Mouse (Mus musculus): ENCODE measurements around the gene Gm39566. TPM values are rescaled to one million over a fixed set of nuclear protein-coding genes. Genes with fewer than 3 reads are reported as not detected.
A peak's percentile ranks its signal among the peaks of the same experiment; 100 is the strongest.

Gene Gm39566
- polyA plus RNA-seq, 1 experiment from 2014 or later: not detected

- peak; percentile 80 for ATAC-seq (ENCODE audit: low read depth)
- H3K4me3 ChIP-seq: peak overlapping the region; percentile 87
- WGBS: under 1% methylated on average over 33 of the region's 37 CpGs
Observed at GRCm38 (mm10) chr11:69766126-69766609, 48.9 kb downstream of the Gm39566 start.

DNA sequence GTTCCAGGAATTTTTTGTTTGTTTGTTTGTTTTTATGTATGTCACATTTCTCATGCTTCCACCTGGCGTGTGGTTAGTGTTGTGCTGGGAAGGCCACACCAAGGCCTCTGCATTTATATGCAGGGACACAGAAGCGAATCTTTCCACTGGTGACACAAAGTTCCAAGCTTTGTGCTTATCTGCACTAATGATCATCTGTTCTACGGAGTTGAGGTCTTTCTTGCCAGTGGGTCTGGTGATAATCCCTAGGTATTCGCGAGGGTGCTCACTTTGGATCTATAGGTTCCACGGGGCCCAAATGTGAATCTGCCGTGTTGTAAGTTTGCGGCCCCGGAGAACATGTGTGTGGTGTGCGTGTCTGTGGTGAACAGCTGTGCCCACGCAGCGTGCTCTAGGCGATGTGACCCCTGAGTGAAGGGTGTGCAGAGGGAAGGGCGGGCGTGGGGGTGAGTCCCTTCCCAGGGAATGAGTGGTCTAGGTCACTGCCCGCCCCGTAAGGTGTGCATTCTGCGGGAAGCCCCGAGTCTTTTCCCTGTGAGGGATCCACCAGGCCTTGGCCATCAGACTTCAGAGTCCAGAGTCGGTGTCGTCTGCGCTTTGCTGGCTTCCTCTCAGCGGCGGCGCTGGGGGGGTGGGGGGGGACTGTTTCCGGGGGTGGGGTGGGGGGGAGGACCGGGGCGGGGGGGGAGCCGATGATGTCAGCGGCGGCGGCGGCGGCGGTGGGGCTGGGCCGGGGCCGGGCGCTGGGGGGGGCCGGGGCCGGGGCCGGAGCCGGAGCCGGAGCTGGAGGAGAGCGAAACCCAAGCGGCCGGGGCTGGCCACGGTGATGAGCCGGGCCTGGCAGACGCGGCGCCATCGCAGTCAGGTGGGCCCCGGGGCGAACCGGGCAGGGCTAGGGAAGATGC lies 49.6 kb downstream of the Gm39566 start, which contains the start of gene Zbtb4:
Gene Zbtb4, plus strand, starts transcription at position 692 of the 905 bp plus-strand sequence.
- Histone ChIP-seq H3K9ac (peak within 1 kb of the TSS; percentile 98), H3K27me3 (no peaks in the 10 kb centered on the region), H3K4me3 (peak within 1 kb of the TSS; percentile 87), H3K27ac (replicated peaks) (peak within 1 kb of the TSS; percentile 91), H3K9me3 (no peaks in the 10 kb centered on the region), H3K36me3 (no peaks in the 10 kb centered on the region), H3K4me2 (peak within 1 kb of the TSS; percentile 60), H3K4me1 (replicated peaks) (peaks cover 39% of the 10 kb centered on the region)
- peak; percentile 70 for ATAC-seq (ENCODE audit: low read depth)
- 20% methylated on average over 41 of the region's 55 CpGs for WGBS

More at GRCm38 (mm10) chr11:69766126-69766609, 48.9 kb downstream of the Gm39566 start:
- Histone ChIP-seq H3K9me3 (no peaks in the 10 kb centered on the region), H3K36me3 (no peaks in the 10 kb centered on the region), H3K4me1 (replicated peaks) (peaks cover 32% of the 10 kb centered on the region), H3K27me3 (no peaks in the 10 kb centered on the region), H3K27ac (replicated peaks) (peak overlapping the region; percentile 91), H3K4me2 (peak overlapping the region; percentile 60), H3K9ac (peak overlapping the region; percentile 98)

DNA sequence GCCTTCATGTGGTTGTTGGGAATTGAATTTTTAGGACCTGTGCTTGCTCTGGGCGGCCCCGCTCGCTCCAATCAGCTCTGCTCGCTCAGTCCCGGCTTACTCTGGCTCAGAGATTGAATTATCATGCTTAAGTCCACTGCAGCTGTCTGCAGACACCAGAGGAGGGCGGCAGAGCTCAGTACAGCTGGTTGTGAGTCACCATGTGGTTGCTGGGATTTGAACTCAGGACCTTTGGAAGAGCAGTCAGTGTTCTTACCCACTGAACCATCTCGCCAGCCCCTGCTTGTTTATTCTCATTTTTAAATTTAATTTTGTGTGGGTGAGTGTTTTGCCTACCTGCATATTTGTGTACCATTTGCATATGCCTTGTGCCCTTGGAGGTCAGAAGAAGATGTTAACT lies 51.5 kb downstream of the Gm39566 start:
- no peaks in the 10 kb centered on the region for H3K9me3 ChIP-seq
- WGBS: 68% methylated on average over 7 of the region's 7 CpGs

GRCm38 (mm10) chr11:69761868-69762267 lies 53.2 kb downstream of the Gm39566 start, which contains the start of gene Slc35g3:
Gene Slc35g3, minus strand, starts transcription at chr11:69761968.
- 0 out of 2 replicates have a peak within 1 kb of the TSS, but pooled peaks have one; percentile 9 for H3K9ac ChIP-seq
- 81% methylated on average over 1 of the region's 1 CpGs for WGBS

More for the DNA sequence above, 51.5 kb downstream of the Gm39566 start:
- Histone ChIP-seq H3K4me2 (no peak overlapping the region), H3K4me3 (no peak overlapping the region), H3K4me1 (replicated peaks) (peaks cover 44% of the 10 kb centered on the region), H3K36me3 (no peaks in the 10 kb centered on the region), H3K9ac (no peak overlapping the region), H3K27ac (replicated peaks) (no peak overlapping the region), H3K27me3 (no peaks in the 10 kb centered on the region)
- no peak for ATAC-seq (ENCODE audit: low read depth)

More at GRCm38 (mm10) chr11:69761868-69762267, 53.2 kb downstream of the Gm39566 start, which contains the start of gene Slc35g3:
- no peaks in the 10 kb centered on the region for H3K36me3 ChIP-seq
- H3K27ac ChIP-seq (replicated peaks): peak within 1 kb of the TSS; percentile 99
- H3K27me3 ChIP-seq: no peaks in the 10 kb centered on the region
- H3K9me3 ChIP-seq: no peaks in the 10 kb centered on the region
- H3K4me1 ChIP-seq (replicated peaks): peaks cover 38% of the 10 kb centered on the region
- no peak for ATAC-seq (ENCODE audit: low read depth)
- no peak within 1 kb of the TSS for H3K4me3 ChIP-seq
- H3K4me2 ChIP-seq: no peak within 1 kb of the TSS

Other genes starting within 250 kb of the Gm39566 start
- 18.1 and 19.7 TPM in 2 replicates for gene Wrap53, start 235.0 kb downstream of the Gm39566 start, polyA plus RNA-seq (2015; fragmentation: Nextera tagmentation; extraction: Ambion mirVana)
- 76.0 and 77.6 TPM in 2 replicates for gene Trp53, start 234.9 kb downstream of the Gm39566 start, polyA plus RNA-seq (2015; fragmentation: Nextera tagmentation; extraction: Ambion mirVana)
- gene Atp1b2, start 209.4 kb downstream of the Gm39566 start, polyA plus RNA-seq (2015; fragmentation: Nextera tagmentation; extraction: Ambion mirVana): 29.5 and 30.4 TPM in 2 replicates
- not detected in 2 replicates for gene Shbg, start 197.4 kb downstream of the Gm39566 start, polyA plus RNA-seq (2015; fragmentation: Nextera tagmentation; extraction: Ambion mirVana)
- gene Sat2, start 193.3 kb downstream of the Gm39566 start, polyA plus RNA-seq (2015; fragmentation: Nextera tagmentation; extraction: Ambion mirVana): 22.6 and 27.5 TPM in 2 replicates
- gene Fxr2, start 182.3 kb downstream of the Gm39566 start, polyA plus RNA-seq (2015; fragmentation: Nextera tagmentation; extraction: Ambion mirVana): 45.3 and 55.1 TPM in 2 replicates
- not detected in 2 replicates for gene Sox15, start 160.0 kb downstream of the Gm39566 start, polyA plus RNA-seq (2015; fragmentation: Nextera tagmentation; extraction: Ambion mirVana)
- 83.2 and 92.1 TPM in 2 replicates for gene Mpdu1, start 152.7 kb downstream of the Gm39566 start, polyA plus RNA-seq (2015; fragmentation: Nextera tagmentation; extraction: Ambion mirVana)
- gene Cd68, start 149.1 kb downstream of the Gm39566 start, polyA plus RNA-seq (2015; fragmentation: Nextera tagmentation; extraction: Ambion mirVana): 9.8 and 11.3 TPM in 2 replicates
- gene Eif4a1, start 142.9 kb downstream of the Gm39566 start, polyA plus RNA-seq (2015; fragmentation: Nextera tagmentation; extraction: Ambion mirVana): 525 and 528 TPM in 2 replicates
- gene Senp3, start 133.2 kb downstream of the Gm39566 start, polyA plus RNA-seq (2015; fragmentation: Nextera tagmentation; extraction: Ambion mirVana): 99.8 and 105 TPM in 2 replicates
- 0.74 and 0.77 TPM in 2 replicates for gene Tnfsf13, start 129.5 kb downstream of the Gm39566 start, polyA plus RNA-seq (2015; fragmentation: Nextera tagmentation; extraction: Ambion mirVana)
- gene Tnfsf12, start 119.4 kb downstream of the Gm39566 start, polyA plus RNA-seq (2015; fragmentation: Nextera tagmentation; extraction: Ambion mirVana): 3.3 and 3.5 TPM in 2 replicates
- gene Tnfsfm13, start 119.2 kb downstream of the Gm39566 start, polyA plus RNA-seq (2015; fragmentation: Nextera tagmentation; extraction: Ambion mirVana): 1.4 and 1.8 TPM in 2 replicates
- 22.9 and 27.2 TPM in 2 replicates for gene Polr2a, start 56.7 kb downstream of the Gm39566 start, polyA plus RNA-seq (2015; fragmentation: Nextera tagmentation; extraction: Ambion mirVana)
- 0.13 TPM in 1 of 2 replicates, not detected in the other for gene Slc35g3, start 53.3 kb downstream of the Gm39566 start, polyA plus RNA-seq (2015; fragmentation: Nextera tagmentation; extraction: Ambion mirVana)
- gene Zbtb4, start 49.4 kb downstream of the Gm39566 start, polyA plus RNA-seq (2015; fragmentation: Nextera tagmentation; extraction: Ambion mirVana): 2.5 and 2.9 TPM in 2 replicates
- 2.4 and 4.5 TPM in 2 replicates for gene Chrnb1, start 19.4 kb downstream of the Gm39566 start, polyA plus RNA-seq (2015; fragmentation: Nextera tagmentation; extraction: Ambion mirVana)
- gene Fgf11, start 13.4 kb downstream of the Gm39566 start, polyA plus RNA-seq (2015; fragmentation: Nextera tagmentation; extraction: Ambion mirVana): 6.8 and 8.9 TPM in 2 replicates
- gene Tmem102, start 9.7 kb downstream of the Gm39566 start, polyA plus RNA-seq (2015; fragmentation: Nextera tagmentation; extraction: Ambion mirVana): 0.74 and 1.4 TPM in 2 replicates
- gene Spem2, start 3.2 kb upstream of the Gm39566 start, polyA plus RNA-seq (2015; fragmentation: Nextera tagmentation; extraction: Ambion mirVana): not detected in 2 replicates
- 0.43 and 0.98 TPM in 2 replicates for gene Spem1, start 6.9 kb upstream of the Gm39566 start, polyA plus RNA-seq (2015; fragmentation: Nextera tagmentation; extraction: Ambion mirVana)
- gene Nlgn2, start 22.5 kb upstream of the Gm39566 start, polyA plus RNA-seq (2015; fragmentation: Nextera tagmentation; extraction: Ambion mirVana): 17.1 and 18.1 TPM in 2 replicates
- gene Tmem256, start 23.2 kb upstream of the Gm39566 start, polyA plus RNA-seq (2015; fragmentation: Nextera tagmentation; extraction: Ambion mirVana): 321 and 416 TPM in 2 replicates
- gene Plscr3, start 31.1 kb upstream of the Gm39566 start, polyA plus RNA-seq (2015; fragmentation: Nextera tagmentation; extraction: Ambion mirVana): 62.5 and 65.6 TPM in 2 replicates
- 0.29 and 0.51 TPM in 2 replicates for gene Tnk1, start 43.4 kb upstream of the Gm39566 start, polyA plus RNA-seq (2015; fragmentation: Nextera tagmentation; extraction: Ambion mirVana)
- gene Tmem95, start 62.7 kb upstream of the Gm39566 start, polyA plus RNA-seq (2015; fragmentation: Nextera tagmentation; extraction: Ambion mirVana): not detected in 2 replicates
- gene Kctd11, start 66.1 kb upstream of the Gm39566 start, polyA plus RNA-seq (2015; fragmentation: Nextera tagmentation; extraction: Ambion mirVana): 2.0 and 3.3 TPM in 2 replicates
- 0.28 and 0.80 TPM in 2 replicates for gene Acap1, start 80.2 kb upstream of the Gm39566 start, polyA plus RNA-seq (2015; fragmentation: Nextera tagmentation; extraction: Ambion mirVana)
- 10.9 and 11.7 TPM in 2 replicates for gene 2810408A11Rik, start 85.7 kb upstream of the Gm39566 start, polyA plus RNA-seq (2015; fragmentation: Nextera tagmentation; extraction: Ambion mirVana)
- 13.8 and 20.5 TPM in 2 replicates for gene Neurl4, start 85.8 kb upstream of the Gm39566 start, polyA plus RNA-seq (2015; fragmentation: Nextera tagmentation; extraction: Ambion mirVana)
- 60.4 and 76.5 TPM in 2 replicates for gene Gps2, start 98.6 kb upstream of the Gm39566 start, polyA plus RNA-seq (2015; fragmentation: Nextera tagmentation; extraction: Ambion mirVana)
- 1,157 and 1,178 TPM in 2 replicates for gene Eif5a, start 106.7 kb upstream of the Gm39566 start, polyA plus RNA-seq (2015; fragmentation: Nextera tagmentation; extraction: Ambion mirVana)
- 4.7 and 5.0 TPM in 2 replicates for gene Ybx2, start 120.5 kb upstream of the Gm39566 start, polyA plus RNA-seq (2015; fragmentation: Nextera tagmentation; extraction: Ambion mirVana)
- gene Slc2a4, start 132.9 kb upstream of the Gm39566 start, polyA plus RNA-seq (2015; fragmentation: Nextera tagmentation; extraction: Ambion mirVana): 3.6 and 6.4 TPM in 2 replicates
- 0.33 and 1.7 TPM in 2 replicates for gene Cldn7, start 149.5 kb upstream of the Gm39566 start, polyA plus RNA-seq (2015; fragmentation: Nextera tagmentation; extraction: Ambion mirVana)
- 21.5 and 22.5 TPM in 2 replicates for gene Ctdnep1, start 165.9 kb upstream of the Gm39566 start, polyA plus RNA-seq (2015; fragmentation: Nextera tagmentation; extraction: Ambion mirVana)
- gene Elp5, start 167.2 kb upstream of the Gm39566 start, polyA plus RNA-seq (2015; fragmentation: Nextera tagmentation; extraction: Ambion mirVana): 160 and 162 TPM in 2 replicates
- gene Gabarap, start 175.8 kb upstream of the Gm39566 start, polyA plus RNA-seq (2015; fragmentation: Nextera tagmentation; extraction: Ambion mirVana): 679 and 746 TPM in 2 replicates
- gene Phf23, start 180.5 kb upstream of the Gm39566 start, polyA plus RNA-seq (2015; fragmentation: Nextera tagmentation; extraction: Ambion mirVana): 74.2 and 76.3 TPM in 2 replicates
- gene Dvl2, start 185.3 kb upstream of the Gm39566 start, polyA plus RNA-seq (2015; fragmentation: Nextera tagmentation; extraction: Ambion mirVana): 26.7 and 28.8 TPM in 2 replicates
- 58.2 and 60.9 TPM in 2 replicates for gene Acadvl, start 200.1 kb upstream of the Gm39566 start, polyA plus RNA-seq (2015; fragmentation: Nextera tagmentation; extraction: Ambion mirVana)
- 23.1 and 23.5 TPM in 2 replicates for gene Dlg4, start 201.6 kb upstream of the Gm39566 start, polyA plus RNA-seq (2015; fragmentation: Nextera tagmentation; extraction: Ambion mirVana)
- 1.4 and 2.6 TPM in 2 replicates for gene Asgr1, start 238.8 kb upstream of the Gm39566 start, polyA plus RNA-seq (2015; fragmentation: Nextera tagmentation; extraction: Ambion mirVana)